Mouse (Mus musculus) kidney, postnatal 0 days (tissue): ENCODE results near the gene Lrrc66. TPM values are rescaled to one million over a fixed set of nuclear protein-coding genes. Genes with fewer than 3 reads are reported as not detected.

Experiments
- ATAC-seq: fragments of 200-750 bp; cut with Nextera tagmentation; replicated peaks from 2 replicates; pipeline ENCODE4 v1.8.0; 2017; ENCODE audit warnings: low read depth, moderate number of reproducible peaks, moderate TSS enrichment, moderate library complexity; ENCODE audit not compliant: low FRiP score
- DNase-seq: peaks from one replicate; pipeline ENCODE4 v3.0.0-alpha.2; 2016; ENCODE audit warnings: low spot score
- H3K27ac ChIP-seq: fragments of 300-500 bp; sonication (generic); 2 replicates; pipeline ENCODE4 v1.5.1; 2014; ENCODE audit warnings: mild to moderate bottlenecking
- H3K27me3 ChIP-seq: fragments of 300-500 bp; sonication (generic); 2 replicates; pipeline ENCODE4 v1.6.1; 2014; ENCODE audit warnings: low read length, mixed read lengths; ENCODE audit not compliant: insufficient read depth
- H3K36me3 ChIP-seq: fragments of 300-500 bp; sonication (generic); 2 replicates; pipeline ENCODE4 v1.6.1; 2014; ENCODE audit warnings: low read length, mixed read lengths; ENCODE audit not compliant: insufficient read depth
- H3K4me1 ChIP-seq: fragments of 300-500 bp; sonication (generic); replicated peaks from 2 replicates; pipeline ENCODE4 v1.6.1; 2014; ENCODE audit warnings: antibody characterized with exemption, low read length, mixed read lengths; ENCODE audit not compliant: insufficient read depth
- H3K4me2 ChIP-seq: fragments of 300-500 bp; sonication (generic); 2 replicates; pipeline ENCODE4 v1.6.1; 2014; ENCODE audit warnings: mild to moderate bottlenecking, low read length, moderate library complexity, mixed read lengths
- H3K4me3 ChIP-seq: fragments of 300-500 bp; sonication (generic); replicated peaks from 2 replicates; pipeline ENCODE4 v1.5.1; 2014; ENCODE audit warnings: low read depth, low read length
- H3K9ac ChIP-seq: fragments of 300-500 bp; sonication (generic); 2 replicates; pipeline ENCODE4 v1.6.1; 2014; ENCODE audit warnings: low read depth, low read length
- H3K9me3 ChIP-seq: fragments of 300-500 bp; sonication (generic); replicated peaks from 2 replicates; pipeline ENCODE4 v1.6.1; 2016; ENCODE audit warnings: low read length, inconsistent platforms, mixed read lengths
- CTCF ChIP-seq: IDR thresholded peaks from 2 replicates; pipeline ENCODE4 v1.5.1; 2016; ENCODE audit warnings: antibody characterized with exemption, low read depth, mild to moderate bottlenecking, moderate library complexity
- WGBS: fragments of 180-500 bp; shearing (Covaris S2); extraction: QIAGEN DNeasy Blood & Tissue Kit; methylation state at CpG from one replicate; pipeline ENCODE4 v1.1.7; 2014; 5-methylcytosine and 5-hydroxymethylcytosine counted together
- polyA plus RNA-seq: library from polyadenylated mRNA; unstranded; fragments of >200 nt; fragmentation: Nextera tagmentation; extraction: Ambion mirVana; gene quantifications from 2 replicates; pipeline ENCODE4 v1.2.1, GENCODE M21; 2015

Lrrc66 gene
- polyA plus RNA-seq, 1 experiment from 2014 or later, result 1.4 TPM

DNA sequence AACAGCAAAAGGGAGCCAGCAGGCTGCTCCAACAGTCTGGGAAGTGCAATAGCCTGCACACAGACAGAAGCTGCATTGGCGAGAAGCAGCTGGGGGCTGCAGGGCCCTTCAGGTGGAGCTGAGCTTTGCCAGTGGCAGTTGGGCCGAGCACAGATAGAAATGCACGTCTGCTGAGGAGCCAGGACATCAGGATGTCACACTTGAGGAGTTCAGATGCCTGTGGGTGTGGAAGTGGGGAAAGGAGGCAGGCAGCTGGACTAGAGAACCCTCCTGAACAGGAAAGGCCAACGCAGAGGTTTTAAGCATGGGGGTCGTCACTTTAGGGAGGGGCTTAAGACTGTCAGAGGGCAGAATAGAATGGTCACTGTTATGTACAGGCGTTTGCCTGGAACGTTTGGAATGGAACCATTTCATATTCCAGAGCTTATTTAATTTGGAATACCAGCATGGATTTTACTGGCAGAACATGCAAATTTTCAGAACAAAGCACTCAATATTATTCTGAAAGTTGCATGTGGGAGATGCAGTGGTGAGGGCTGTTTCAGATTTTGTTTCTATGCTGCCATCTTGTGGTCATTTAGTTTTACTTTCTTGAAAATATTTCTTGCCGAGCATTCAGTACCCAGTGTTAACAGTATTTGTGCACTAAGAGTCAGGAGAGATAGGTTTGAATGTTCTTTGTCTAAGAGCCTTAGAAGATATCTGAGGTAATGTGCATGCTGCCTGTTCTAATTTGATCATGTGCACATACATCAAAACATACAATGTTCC lies 5.2 kb upstream of the Lrrc66 start:
- Histone ChIP-seq H3K27me3 (no peaks in the 10 kb centered on the region), H3K9me3 (no peaks in the 10 kb centered on the region; the same call in 1 of the 2 replicates), H3K4me3 (no peak overlapping the region), H3K4me1 (no peaks in the 10 kb centered on the region), H3K27ac (no peak overlapping the region), H3K36me3 (peaks cover 19% of the 10 kb centered on the region), H3K9ac (no peak overlapping the region), H3K4me2 (no peak overlapping the region)
- 0 out of 2 replicates have a peak, but pooled peaks have one; percentile 13 for ATAC-seq
- peak; percentile 89 for DNase-seq
- TF ChIP-seq CTCF, result peak; percentile 78
- WGBS, result 47% methylated on average over 8 of the region's 8 CpGs

DNA sequence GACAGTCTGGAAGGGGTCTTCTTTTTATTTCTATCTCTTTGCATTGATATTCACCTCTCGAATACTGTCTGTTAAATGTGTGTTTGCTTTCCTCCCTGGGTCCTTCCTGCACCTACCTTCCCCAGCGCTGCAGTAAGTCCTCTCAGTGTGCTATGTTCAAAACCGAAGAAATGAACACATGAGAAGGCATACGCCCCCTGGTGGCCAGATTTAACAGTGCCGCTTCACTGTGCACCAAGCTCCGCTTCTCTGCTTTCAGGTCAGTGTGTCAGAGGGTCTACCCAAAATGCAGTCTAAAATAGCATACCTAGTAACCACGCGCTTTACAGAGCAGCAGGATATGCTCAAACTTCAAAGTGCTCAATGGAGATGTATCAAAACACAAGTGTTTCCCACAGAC lies 815 bp upstream of the Lrrc66 start:
- DNase-seq (peak; percentile 67), ATAC-seq (no peak)
- Histone ChIP-seq H3K4me2 (no peak overlapping the region), H3K9ac (no peak overlapping the region), H3K4me1 (no peaks in the 10 kb centered on the region), H3K27ac (no peak overlapping the region), H3K9me3 (no peaks in the 10 kb centered on the region; the same call in 1 of the 2 replicates), H3K27me3 (no peaks in the 10 kb centered on the region), H3K4me3 (no peak overlapping the region), H3K36me3 (peaks cover 15% of the 10 kb centered on the region)
- peak; percentile 81 for TF ChIP-seq CTCF
- WGBS, result 57% methylated on average over 8 of the region's 8 CpGs

DNA sequence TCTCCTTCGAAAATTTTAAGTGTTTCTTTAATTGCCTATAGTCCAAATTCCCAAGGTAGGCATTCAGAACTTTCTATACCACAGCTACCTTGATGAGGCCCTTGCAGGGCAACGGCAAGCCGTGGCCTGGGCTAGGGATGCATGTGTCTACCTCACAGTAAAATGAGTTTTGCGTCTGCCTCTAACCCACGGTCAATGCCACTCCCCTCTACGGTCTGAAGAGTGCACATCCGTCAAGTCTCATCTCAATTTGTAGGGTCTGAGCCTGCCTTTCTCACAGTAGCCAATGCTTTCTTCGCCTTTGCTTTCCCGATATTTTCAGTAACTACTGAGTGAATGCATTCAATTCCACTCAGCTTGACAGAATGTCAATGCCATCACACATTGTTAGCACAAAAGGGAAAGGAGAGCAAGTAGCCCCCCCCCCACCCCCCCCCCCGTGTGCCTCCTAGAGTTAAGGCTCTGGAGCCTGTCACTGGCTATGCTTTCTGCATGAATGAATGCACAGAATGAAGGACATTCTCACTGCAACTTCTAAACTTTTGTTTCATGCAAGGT lies 1.2 kb downstream of the Lrrc66 start:
- H3K36me3 ChIP-seq, result peaks cover 15% of the 10 kb centered on the region
- no peak overlapping the region for H3K9ac ChIP-seq
- ATAC-seq (no peak), DNase-seq (no peak)
- H3K27ac ChIP-seq, result no peak overlapping the region
- H3K4me2 ChIP-seq, result no peak overlapping the region
- H3K4me1 ChIP-seq, result no peaks in the 10 kb centered on the region
- H3K4me3 ChIP-seq, result no peak overlapping the region
- TF ChIP-seq CTCF, result no peak
- 73% methylated on average over 10 of the region's 10 CpGs for WGBS
- no peaks in the 10 kb centered on the region; the same call in 1 of the 2 replicates for H3K9me3 ChIP-seq
- no peaks in the 10 kb centered on the region for H3K27me3 ChIP-seq

DNA sequence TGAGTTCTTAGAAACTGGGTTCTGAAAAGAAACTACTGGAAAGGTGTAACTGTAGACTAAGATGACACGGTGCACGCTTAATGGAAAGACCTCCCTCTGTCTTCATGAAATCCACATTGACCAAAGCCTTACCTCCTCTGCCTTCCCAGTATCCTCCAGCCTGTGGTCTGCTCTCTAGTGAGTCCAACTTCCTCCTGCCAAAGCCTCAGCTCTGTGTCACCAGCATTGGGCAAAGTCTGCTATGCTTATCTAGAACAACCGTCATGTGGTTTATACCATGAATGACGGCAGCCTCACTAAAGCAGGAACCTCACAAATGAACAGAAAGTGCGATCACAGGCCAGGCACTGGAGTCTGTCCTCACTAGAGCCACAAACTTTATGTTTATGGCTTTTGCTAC lies 2.2 kb downstream of the Lrrc66 start:
- ATAC-seq, result no peak
- Histone ChIP-seq H3K4me3 (no peak overlapping the region), H3K9ac (no peak overlapping the region), H3K4me2 (no peak overlapping the region), H3K27me3 (no peaks in the 10 kb centered on the region), H3K4me1 (no peaks in the 10 kb centered on the region), H3K9me3 (no peaks in the 10 kb centered on the region; the same call in 1 of the 2 replicates), H3K36me3 (peaks cover 11% of the 10 kb centered on the region), H3K27ac (no peak overlapping the region)
- WGBS, result 78% methylated on average over 5 of the region's 5 CpGs
- DNase-seq, result no peak
- TF ChIP-seq CTCF, result no peak

DNA sequence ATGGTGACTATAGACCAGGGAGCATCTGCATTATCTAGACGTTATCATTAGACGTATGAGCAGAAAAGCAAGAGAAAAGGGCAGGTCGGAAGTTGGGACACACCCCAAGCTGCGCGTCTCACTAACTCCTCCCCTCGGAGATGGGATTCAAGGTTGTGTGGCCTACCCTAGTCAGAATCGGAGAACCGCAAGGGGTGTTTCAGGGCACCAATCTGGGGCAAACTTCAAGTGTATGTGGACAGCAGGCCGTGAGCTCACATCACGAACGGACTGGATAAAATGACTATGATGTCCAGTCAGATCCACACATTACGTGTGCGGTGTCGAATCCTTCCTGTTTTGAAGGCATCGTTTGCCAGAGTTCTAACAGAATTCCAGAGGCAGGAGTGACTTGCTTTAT lies 4.3 kb downstream of the Lrrc66 start:
- H3K4me1 ChIP-seq, result no peaks in the 10 kb centered on the region
- H3K36me3 ChIP-seq, result no peaks in the 10 kb centered on the region
- no peak overlapping the region for H3K9ac ChIP-seq
- DNase-seq (no peak), ATAC-seq (no peak)
- no peaks in the 10 kb centered on the region for H3K27me3 ChIP-seq
- no peak overlapping the region for H3K4me2 ChIP-seq
- TF ChIP-seq CTCF, result no peak
- H3K4me3 ChIP-seq, result no peak overlapping the region
- no peaks in the 10 kb centered on the region for H3K9me3 ChIP-seq
- no peak overlapping the region for H3K27ac ChIP-seq
- 80% methylated on average over 15 of the region's 15 CpGs for WGBS

DNA sequence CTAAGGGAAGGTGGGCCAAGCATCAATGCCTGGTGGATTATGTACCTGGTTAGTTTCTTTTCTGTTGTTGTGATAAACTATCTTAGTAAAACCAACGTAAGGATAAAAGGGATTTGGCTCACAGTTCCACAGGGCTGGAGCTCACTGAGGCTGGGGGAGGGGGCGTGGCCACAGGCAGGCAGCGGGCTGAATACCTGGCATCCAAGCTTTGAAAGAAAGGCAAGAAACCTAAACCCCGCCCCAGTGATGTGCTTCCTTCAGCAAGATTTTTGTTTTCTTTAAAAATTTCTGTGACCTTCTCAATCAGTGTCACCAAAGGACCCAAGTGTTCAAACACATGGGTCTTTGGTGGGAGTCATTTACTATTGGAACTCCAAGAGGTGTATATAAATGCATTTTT lies 4.8 kb downstream of the Lrrc66 start:
- WGBS, result 66% methylated on average over 4 of the region's 4 CpGs
- Histone ChIP-seq H3K4me3 (no peak overlapping the region), H3K36me3 (no peaks in the 10 kb centered on the region), H3K4me2 (no peak overlapping the region), H3K27me3 (no peaks in the 10 kb centered on the region), H3K4me1 (no peaks in the 10 kb centered on the region), H3K9me3 (no peaks in the 10 kb centered on the region), H3K9ac (no peak overlapping the region), H3K27ac (no peak overlapping the region)
- ATAC-seq (no peak), DNase-seq (no peak)
- no peak for TF ChIP-seq CTCF
